Mouse (Mus musculus) heart, postnatal 0 days (tissue): ENCODE measurements around the gene Tcte1.
A peak's percentile ranks its signal among the peaks of the same experiment; 100 is the strongest.

Experiments used
- CTCF ChIP-seq: IDR thresholded peaks from 2 replicates; pipeline ENCODE4 v1.5.1; 2016; ENCODE audit warnings: antibody characterized with exemption, control low read depth, low read depth
- EP300 ChIP-seq: IDR thresholded peaks from 2 replicates; pipeline ENCODE4 v1.6.1; 2016; ENCODE audit warnings: antibody characterized with exemption, low read depth

GRCm38 (mm10) chr17:45480429-45480828 is 42.8 kb upstream of the Tcte1 start:
- TF ChIP-seq CTCF (peak; percentile 8; the same call in 1 of the 2 replicates), EP300 (no peak)
